Mouse (Mus musculus): ENCODE results near the gene Shisa5. TPM values are rescaled to one million over a fixed set of nuclear protein-coding genes. Genes with fewer than 3 reads are reported as not detected.
A peak's percentile ranks its signal among the peaks of the same experiment; 100 is the strongest.

Gene Shisa5
- 64.6 and 66.2 TPM in 2 replicates for polyA plus RNA-seq (2015; fragmentation: Nextera tagmentation; extraction: Ambion mirVana)

GRCm38 (mm10) chr9:109038086-109038895 is at the start of gene Shisa5:
TSS of gene Shisa5 (plus strand) at chr9:109038565.
- peak within 1 kb of the TSS; percentile 88 for H3K4me2 ChIP-seq
- no peak within 1 kb of the TSS; the same call in 1 of the 2 replicates for H3K27ac ChIP-seq
- peaks cover 20% of the 10 kb centered on the region for H3K4me1 ChIP-seq (replicated peaks)
- no peaks in the 10 kb centered on the region for H3K9me3 ChIP-seq
- H3K36me3 ChIP-seq: peaks cover 2% of the 10 kb centered on the region; the same call in 1 of the 2 replicates
- WGBS: 2% methylated on average over 40 of the region's 40 CpGs
- ATAC-seq (ENCODE audit: low FRiP score): peak; percentile 84
- H3K9ac ChIP-seq: peak within 1 kb of the TSS; percentile 82
- 0 out of 2 replicates have a peak, but pooled peaks cover 5% of the 10 kb centered on the region for H3K27me3 ChIP-seq
- peak within 1 kb of the TSS; percentile 65 for H3K4me3 ChIP-seq

DNA sequence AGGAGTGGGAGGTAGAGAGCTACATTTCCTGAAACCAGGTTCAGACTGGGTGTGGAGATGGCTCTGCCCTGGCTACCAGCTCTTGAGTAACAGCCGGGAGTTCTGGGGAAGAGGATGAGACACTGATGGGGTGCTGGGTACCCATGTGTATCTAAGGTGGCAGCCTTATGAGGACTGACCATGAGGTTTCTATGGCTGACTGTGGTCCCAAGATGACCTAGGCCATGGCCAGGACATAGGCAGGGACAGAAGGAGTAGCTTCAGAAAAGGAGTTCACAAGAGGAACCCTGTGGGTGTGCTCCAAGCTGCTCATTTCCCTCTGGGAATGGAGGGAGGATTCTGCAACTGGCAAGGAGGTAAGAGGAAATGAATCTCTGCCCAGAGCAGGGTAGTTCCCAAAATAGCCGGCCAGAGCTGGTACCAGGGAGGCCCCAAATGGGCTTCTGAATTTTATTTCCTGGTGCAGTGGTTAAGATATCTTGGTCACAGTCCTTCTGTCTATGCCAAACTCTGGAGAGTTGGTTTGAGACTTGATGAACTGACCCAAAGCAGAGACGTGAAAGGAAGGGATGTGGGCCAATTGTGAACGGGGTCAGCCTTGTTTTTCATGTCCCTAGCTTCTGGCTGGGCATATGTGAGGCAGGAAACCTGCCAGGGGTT is 48.4 kb upstream of the Shisa5 start:
- Histone ChIP-seq H3K27me3 (no peaks in the 10 kb centered on the region), H3K9me3 (no peaks in the 10 kb centered on the region), H3K4me3 (no peak overlapping the region), H3K4me1 (replicated peaks) (peaks cover 31% of the 10 kb centered on the region), H3K27ac (no peak overlapping the region), H3K4me2 (no peak overlapping the region), H3K36me3 (no peaks in the 10 kb centered on the region), H3K9ac (no peak overlapping the region)
- ATAC-seq (ENCODE audit: low FRiP score): no peak
- WGBS: 85% methylated on average over 4 of the region's 4 CpGs

DNA sequence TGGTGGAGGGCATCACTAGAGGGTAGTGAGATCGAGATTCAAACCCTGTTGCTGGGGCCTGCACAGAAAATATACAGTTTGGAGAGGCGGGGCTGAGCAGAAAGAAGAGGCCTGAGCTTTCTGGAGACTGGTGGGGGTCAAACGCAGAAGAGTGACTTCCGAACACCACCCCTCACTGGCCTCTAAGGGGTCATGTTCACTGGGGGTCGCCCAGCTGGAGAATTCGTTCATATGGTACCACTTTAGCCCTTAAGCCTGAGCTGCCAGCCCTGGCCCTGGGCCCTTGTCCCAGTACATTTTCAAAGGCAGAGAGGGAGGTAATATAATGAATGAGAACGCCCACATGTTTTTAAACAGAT is 47.9 kb upstream of the Shisa5 start:
- Histone ChIP-seq H3K36me3 (no peaks in the 10 kb centered on the region), H3K27ac (no peak overlapping the region), H3K27me3 (no peaks in the 10 kb centered on the region), H3K9me3 (no peaks in the 10 kb centered on the region), H3K9ac (no peak overlapping the region), H3K4me2 (no peak overlapping the region), H3K4me1 (replicated peaks) (peaks cover 36% of the 10 kb centered on the region), H3K4me3 (no peak overlapping the region)
- 77% methylated on average over 7 of the region's 7 CpGs for WGBS
- ATAC-seq (ENCODE audit: low FRiP score): no peak

- H3K9me3 ChIP-seq: no peaks in the 10 kb centered on the region
- 1% methylated on average over 31 of the region's 31 CpGs for WGBS
- H3K4me2 ChIP-seq: peak within 1 kb of the TSS; percentile 76
- H3K27ac ChIP-seq: peak within 1 kb of the TSS; percentile 85
- peak within 1 kb of the TSS; percentile 62 for H3K4me3 ChIP-seq
- peak; percentile 96 for ATAC-seq (ENCODE audit: low FRiP score)
- H3K4me1 ChIP-seq (replicated peaks): peaks cover 44% of the 10 kb centered on the region
- H3K9ac ChIP-seq: peak within 1 kb of the TSS; percentile 80
- no peaks in the 10 kb centered on the region for H3K27me3 ChIP-seq
- H3K36me3 ChIP-seq: no peaks in the 10 kb centered on the region
Observed at GRCm38 (mm10) chr9:108991428-108992084, 46.8 kb upstream of the Shisa5 start, which contains the start of gene Pfkfb4. TSS of gene Pfkfb4 (plus strand) at chr9:108991778.

GRCm38 (mm10) chr9:108992085-108992469 is 46.3 kb upstream of the Shisa5 start:
- ATAC-seq (ENCODE audit: low FRiP score): no peak; the same call in 1 of the 2 replicates
- WGBS: 8% methylated on average over 18 of the region's 18 CpGs
- H3K9ac ChIP-seq: peak overlapping the region; percentile 80
- peak overlapping the region; percentile 81 for H3K27ac ChIP-seq
- H3K4me2 ChIP-seq: peak overlapping the region; percentile 76
- no peaks in the 10 kb centered on the region for H3K9me3 ChIP-seq
- peak overlapping the region; percentile 62 for H3K4me3 ChIP-seq
- H3K4me1 ChIP-seq (replicated peaks): peaks cover 44% of the 10 kb centered on the region
- no peaks in the 10 kb centered on the region for H3K36me3 ChIP-seq
- no peaks in the 10 kb centered on the region for H3K27me3 ChIP-seq

DNA sequence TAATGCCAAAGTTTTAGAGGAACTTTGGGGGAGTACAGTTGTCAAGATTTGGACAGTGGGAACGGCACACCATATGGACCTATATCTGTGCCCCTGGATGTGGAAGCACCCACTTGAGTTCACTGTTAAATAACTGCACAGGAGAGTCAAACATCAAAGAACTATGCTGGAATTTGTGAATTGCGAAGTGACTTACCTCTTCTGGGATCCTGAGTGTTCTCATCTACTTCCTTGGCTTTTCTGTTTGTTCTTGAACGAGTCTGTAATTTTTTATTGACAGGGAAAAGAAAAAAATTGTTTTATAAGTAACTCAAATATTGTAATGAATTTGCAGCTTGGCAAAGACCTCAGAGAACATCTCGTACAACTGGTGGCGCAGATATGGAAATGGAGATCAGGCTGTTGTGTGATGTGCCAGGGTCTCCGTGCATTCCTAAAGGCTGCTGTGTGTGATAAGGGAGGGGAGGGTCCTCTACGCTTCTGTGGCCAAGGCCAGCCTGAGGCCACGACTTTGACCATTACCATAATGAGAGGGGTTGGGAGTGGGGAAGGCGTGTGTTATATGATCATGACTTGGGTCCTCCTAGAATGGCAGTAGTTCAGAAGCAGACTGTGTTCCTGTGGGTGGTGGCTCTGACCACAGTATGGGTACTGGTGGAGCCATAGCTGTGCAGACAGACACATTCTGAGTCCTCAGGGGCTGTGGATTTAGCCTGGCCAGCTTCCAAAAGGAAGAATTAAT is 45.6 kb upstream of the Shisa5 start:
- H3K4me3 ChIP-seq: peak overlapping the region; percentile 62
- peak overlapping the region; percentile 76 for H3K4me2 ChIP-seq
- no peaks in the 10 kb centered on the region for H3K27me3 ChIP-seq
- H3K4me1 ChIP-seq (replicated peaks): peaks cover 44% of the 10 kb centered on the region
- no peak overlapping the region for H3K27ac ChIP-seq
- H3K36me3 ChIP-seq: no peaks in the 10 kb centered on the region
- no peaks in the 10 kb centered on the region for H3K9me3 ChIP-seq
- ATAC-seq (ENCODE audit: low FRiP score): no peak
- WGBS: 85% methylated on average over 9 of the region's 9 CpGs
- peak overlapping the region; percentile 80; the same call in 1 of the 2 replicates for H3K9ac ChIP-seq

- Histone ChIP-seq H3K4me2 (no peak overlapping the region), H3K4me3 (no peak overlapping the region), H3K27ac (no peak overlapping the region), H3K9ac (peak overlapping the region; percentile 35; the same call in 1 of the 2 replicates), H3K27me3 (no peaks in the 10 kb centered on the region), H3K9me3 (no peaks in the 10 kb centered on the region), H3K4me1 (replicated peaks) (peaks cover 37% of the 10 kb centered on the region), H3K36me3 (no peaks in the 10 kb centered on the region; the same call in 1 of the 2 replicates)
- no peak for ATAC-seq (ENCODE audit: low FRiP score)
- WGBS: 78% methylated on average over 9 of the region's 9 CpGs
Observed at GRCm38 (mm10) chr9:108996411-108996810, 42.0 kb upstream of the Shisa5 start.

- no peak for ATAC-seq (ENCODE audit: low FRiP score)
- Histone ChIP-seq H3K27me3 (no peaks in the 10 kb centered on the region), H3K9me3 (no peaks in the 10 kb centered on the region), H3K36me3 (peaks cover 7% of the 10 kb centered on the region), H3K9ac (0 out of 2 replicates have a peak overlapping the region, but pooled peaks have one; percentile 13), H3K4me2 (no peak overlapping the region), H3K27ac (no peak overlapping the region), H3K4me1 (replicated peaks) (peaks cover 24% of the 10 kb centered on the region; the same call in 1 of the 2 replicates), H3K4me3 (no peak overlapping the region)
- 87% methylated on average over 19 of the region's 19 CpGs for WGBS
Observed at GRCm38 (mm10) chr9:108998287-108999166, 39.8 kb upstream of the Shisa5 start.

DNA sequence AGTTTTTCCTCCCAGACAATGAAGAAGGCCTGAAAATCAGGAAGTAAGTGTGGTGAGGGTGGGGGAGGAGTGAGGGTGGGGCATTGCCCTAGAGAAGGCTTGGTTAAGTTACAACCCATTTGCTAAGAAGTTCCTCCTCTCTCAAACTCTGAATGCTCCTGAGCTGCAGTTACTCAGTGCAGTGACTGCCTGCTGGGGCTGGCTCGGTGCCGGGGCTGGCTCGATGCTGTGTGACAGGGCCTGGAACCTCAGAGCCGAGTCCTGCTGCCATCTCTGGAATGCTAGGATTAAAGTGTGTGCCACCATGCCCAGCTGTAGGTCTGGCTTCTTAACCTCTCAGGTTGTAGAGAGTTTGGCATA is 39.2 kb upstream of the Shisa5 start:
- H3K27ac ChIP-seq: no peak overlapping the region

GRCm38 (mm10) chr9:109000726-109001125 is 37.6 kb upstream of the Shisa5 start:
- Histone ChIP-seq H3K27me3 (no peaks in the 10 kb centered on the region), H3K4me3 (no peak overlapping the region), H3K27ac (no peak overlapping the region), H3K4me2 (no peak overlapping the region), H3K9ac (no peak overlapping the region), H3K4me1 (replicated peaks) (peaks cover 5% of the 10 kb centered on the region; the same call in 1 of the 2 replicates), H3K36me3 (peaks cover 12% of the 10 kb centered on the region), H3K9me3 (no peaks in the 10 kb centered on the region)
- WGBS: 11% methylated on average over 3 of the region's 3 CpGs
- ATAC-seq (ENCODE audit: low FRiP score): peak; percentile 46; the same call in 1 of the 2 replicates

More for the DNA sequence above, 39.2 kb upstream of the Shisa5 start:
- Histone ChIP-seq H3K9me3 (no peaks in the 10 kb centered on the region), H3K4me3 (no peak overlapping the region), H3K9ac (no peak overlapping the region), H3K36me3 (peaks cover 7% of the 10 kb centered on the region), H3K4me2 (no peak overlapping the region), H3K4me1 (replicated peaks) (peaks cover 19% of the 10 kb centered on the region; the same call in 1 of the 2 replicates), H3K27me3 (no peaks in the 10 kb centered on the region)
- ATAC-seq (ENCODE audit: low FRiP score): no peak
- 91% methylated on average over 4 of the region's 4 CpGs for WGBS

- no peak for ATAC-seq (ENCODE audit: low FRiP score)
- 58% methylated on average over 2 of the region's 2 CpGs for WGBS
- Histone ChIP-seq H3K27ac (no peak overlapping the region), H3K36me3 (peaks cover 33% of the 10 kb centered on the region), H3K9ac (no peak overlapping the region), H3K4me3 (no peak overlapping the region), H3K27me3 (no peaks in the 10 kb centered on the region), H3K9me3 (no peaks in the 10 kb centered on the region), H3K4me1 (replicated peaks) (no peaks in the 10 kb centered on the region), H3K4me2 (no peak overlapping the region)
Observed at GRCm38 (mm10) chr9:109003201-109003600, 35.2 kb upstream of the Shisa5 start.

Measured in hindbrain, embryonic 13.5 days (tissue).